Mouse (Mus musculus): ENCODE measurements around the gene Sel1l. TPM values are rescaled to one million over a fixed set of nuclear protein-coding genes. Genes with fewer than 3 reads are reported as not detected.

The Sel1l gene
- polyA plus RNA-seq, 1 experiment from 2014 or later, result 79.9 TPM

GRCm38 (mm10) chr12:91846038-91846437 is 2.9 kb downstream of the Sel1l start:
- no peak for ATAC-seq (ENCODE audit: insufficient number of reproducible peaks, insufficient read depth, low FRiP score, low TSS enrichment, low read depth)
- H3K4me1 ChIP-seq (replicated peaks), result peaks cover 13% of the 10 kb centered on the region
- H3K4me3 ChIP-seq (replicated peaks), result no peak overlapping the region
- H3K27ac ChIP-seq, result no peak overlapping the region
- no peak overlapping the region for H3K4me2 ChIP-seq
- WGBS, result 91% methylated on average over 6 of the region's 6 CpGs
- no peaks in the 10 kb centered on the region for H3K27me3 ChIP-seq
- no peaks in the 10 kb centered on the region for H3K9me3 ChIP-seq
- H3K36me3 ChIP-seq, result peaks cover 20% of the 10 kb centered on the region
- no peak overlapping the region for H3K9ac ChIP-seq (replicated peaks)

- Histone ChIP-seq H3K4me2 (no peak overlapping the region), H3K9ac (replicated peaks) (no peak overlapping the region), H3K36me3 (peaks cover 26% of the 10 kb centered on the region), H3K4me3 (replicated peaks) (no peak overlapping the region), H3K27ac (no peak overlapping the region), H3K4me1 (replicated peaks) (peaks cover 13% of the 10 kb centered on the region), H3K9me3 (no peaks in the 10 kb centered on the region), H3K27me3 (no peaks in the 10 kb centered on the region)
- ATAC-seq (ENCODE audit: insufficient number of reproducible peaks, insufficient read depth, low FRiP score, low TSS enrichment, low read depth), result no peak
- 93% methylated on average over 9 of the region's 9 CpGs for WGBS
Observed at GRCm38 (mm10) chr12:91845393-91845792, 3.6 kb downstream of the Sel1l start.

GRCm38 (mm10) chr12:91844542-91844941 is 4.4 kb downstream of the Sel1l start:
- no peaks in the 10 kb centered on the region for H3K9me3 ChIP-seq
- no peak overlapping the region for H3K27ac ChIP-seq
- H3K4me3 ChIP-seq (replicated peaks), result no peak overlapping the region
- peaks cover 13% of the 10 kb centered on the region for H3K4me1 ChIP-seq (replicated peaks)
- ATAC-seq (ENCODE audit: insufficient number of reproducible peaks, insufficient read depth, low FRiP score, low TSS enrichment, low read depth), result no peak
- H3K27me3 ChIP-seq, result no peaks in the 10 kb centered on the region
- no peak overlapping the region for H3K9ac ChIP-seq (replicated peaks)
- no peak overlapping the region for H3K4me2 ChIP-seq
- 80% methylated on average over 4 of the region's 4 CpGs for WGBS
- peaks cover 33% of the 10 kb centered on the region for H3K36me3 ChIP-seq

GRCm38 (mm10) chr12:91843888-91844287 is 5.1 kb downstream of the Sel1l start:
- WGBS, result 92% methylated on average over 13 of the region's 13 CpGs
- H3K4me2 ChIP-seq, result no peak overlapping the region
- H3K27me3 ChIP-seq, result no peaks in the 10 kb centered on the region

GRCm38 (mm10) chr12:91841714-91842113 is 7.2 kb downstream of the Sel1l start:
- no peak overlapping the region for H3K4me2 ChIP-seq
- H3K4me3 ChIP-seq (replicated peaks), result no peak overlapping the region
- no peaks in the 10 kb centered on the region for H3K27me3 ChIP-seq
- H3K9me3 ChIP-seq, result no peaks in the 10 kb centered on the region
- no peaks in the 10 kb centered on the region for H3K4me1 ChIP-seq (replicated peaks)
- no peak overlapping the region for H3K9ac ChIP-seq (replicated peaks)
- WGBS, result 90% methylated on average over 6 of the region's 6 CpGs
- H3K27ac ChIP-seq, result no peak overlapping the region
- no peak for ATAC-seq (ENCODE audit: insufficient number of reproducible peaks, insufficient read depth, low FRiP score, low TSS enrichment, low read depth)
- H3K36me3 ChIP-seq, result peaks cover 61% of the 10 kb centered on the region

More at GRCm38 (mm10) chr12:91843888-91844287, 5.1 kb downstream of the Sel1l start:
- peaks cover 13% of the 10 kb centered on the region for H3K4me1 ChIP-seq (replicated peaks)
- no peak overlapping the region for H3K9ac ChIP-seq (replicated peaks)
- no peak for ATAC-seq (ENCODE audit: insufficient number of reproducible peaks, insufficient read depth, low FRiP score, low TSS enrichment, low read depth)
- no peaks in the 10 kb centered on the region for H3K9me3 ChIP-seq
- peaks cover 39% of the 10 kb centered on the region for H3K36me3 ChIP-seq
- H3K4me3 ChIP-seq (replicated peaks), result no peak overlapping the region
- no peak overlapping the region for H3K27ac ChIP-seq

GRCm38 (mm10) chr12:91838261-91838660 is 10.7 kb downstream of the Sel1l start:
- no peak overlapping the region for H3K4me2 ChIP-seq
- WGBS, result 74% methylated on average over 7 of the region's 7 CpGs
- no peak overlapping the region for H3K4me3 ChIP-seq (replicated peaks)
- H3K9me3 ChIP-seq, result no peaks in the 10 kb centered on the region
- H3K27me3 ChIP-seq, result no peaks in the 10 kb centered on the region
- H3K4me1 ChIP-seq (replicated peaks), result no peaks in the 10 kb centered on the region
- H3K9ac ChIP-seq (replicated peaks), result no peak overlapping the region
- no peak overlapping the region for H3K27ac ChIP-seq
- H3K36me3 ChIP-seq, result peaks cover 89% of the 10 kb centered on the region
- no peak for ATAC-seq (ENCODE audit: insufficient number of reproducible peaks, insufficient read depth, low FRiP score, low TSS enrichment, low read depth)

GRCm38 (mm10) chr12:91837401-91838065 is 11.4 kb downstream of the Sel1l start:
- no peaks in the 10 kb centered on the region for H3K9me3 ChIP-seq
- no peak overlapping the region for H3K4me3 ChIP-seq (replicated peaks)
- H3K36me3 ChIP-seq, result peaks cover 95% of the 10 kb centered on the region
- no peak for ATAC-seq (ENCODE audit: insufficient number of reproducible peaks, insufficient read depth, low FRiP score, low TSS enrichment, low read depth)
- H3K27me3 ChIP-seq, result no peaks in the 10 kb centered on the region
- H3K9ac ChIP-seq (replicated peaks), result no peak overlapping the region
- 90% methylated on average over 7 of the region's 7 CpGs for WGBS
- H3K27ac ChIP-seq, result no peak overlapping the region
- no peak overlapping the region for H3K4me2 ChIP-seq
- no peaks in the 10 kb centered on the region for H3K4me1 ChIP-seq (replicated peaks)

GRCm38 (mm10) chr12:91833939-91834333 is 15.0 kb downstream of the Sel1l start:
- Histone ChIP-seq H3K27ac (no peak overlapping the region), H3K9me3 (no peaks in the 10 kb centered on the region), H3K4me1 (replicated peaks) (no peaks in the 10 kb centered on the region), H3K27me3 (no peaks in the 10 kb centered on the region), H3K36me3 (peaks cover 88% of the 10 kb centered on the region), H3K9ac (replicated peaks) (no peak overlapping the region), H3K4me2 (no peak overlapping the region), H3K4me3 (replicated peaks) (no peak overlapping the region)
- 65% methylated on average over 5 of the region's 5 CpGs for WGBS
- no peak for ATAC-seq (ENCODE audit: insufficient number of reproducible peaks, insufficient read depth, low FRiP score, low TSS enrichment, low read depth)

GRCm38 (mm10) chr12:91833237-91833938 is 15.6 kb downstream of the Sel1l start:
- WGBS, result 93% methylated on average over 3 of the region's 3 CpGs
- Histone ChIP-seq H3K9me3 (no peaks in the 10 kb centered on the region), H3K4me2 (no peak overlapping the region), H3K36me3 (peaks cover 87% of the 10 kb centered on the region), H3K27me3 (no peaks in the 10 kb centered on the region), H3K4me3 (replicated peaks) (no peak overlapping the region), H3K27ac (no peak overlapping the region), H3K4me1 (replicated peaks) (no peaks in the 10 kb centered on the region), H3K9ac (replicated peaks) (no peak overlapping the region)
- ATAC-seq (ENCODE audit: insufficient number of reproducible peaks, insufficient read depth, low FRiP score, low TSS enrichment, low read depth), result no peak

GRCm38 (mm10) chr12:91831410-91831809 is 17.5 kb downstream of the Sel1l start:
- ATAC-seq (ENCODE audit: insufficient number of reproducible peaks, insufficient read depth, low FRiP score, low TSS enrichment, low read depth), result no peak
- H3K4me2 ChIP-seq, result no peak overlapping the region
- H3K4me3 ChIP-seq (replicated peaks), result no peak overlapping the region
- H3K27me3 ChIP-seq, result no peaks in the 10 kb centered on the region
- H3K36me3 ChIP-seq, result peaks cover 84% of the 10 kb centered on the region
- WGBS, result 94% methylated on average over 7 of the region's 7 CpGs
- H3K4me1 ChIP-seq (replicated peaks), result no peaks in the 10 kb centered on the region
- no peak overlapping the region for H3K27ac ChIP-seq
- no peaks in the 10 kb centered on the region for H3K9me3 ChIP-seq
- H3K9ac ChIP-seq (replicated peaks), result no peak overlapping the region

- H3K9me3 ChIP-seq, result no peaks in the 10 kb centered on the region
- no peak overlapping the region for H3K9ac ChIP-seq (replicated peaks)
- no peaks in the 10 kb centered on the region for H3K4me1 ChIP-seq (replicated peaks)
- H3K4me3 ChIP-seq (replicated peaks), result no peak overlapping the region
- H3K36me3 ChIP-seq, result peaks cover 75% of the 10 kb centered on the region
- H3K27me3 ChIP-seq, result no peaks in the 10 kb centered on the region
- no peak overlapping the region for H3K27ac ChIP-seq
- ATAC-seq (ENCODE audit: insufficient number of reproducible peaks, insufficient read depth, low FRiP score, low TSS enrichment, low read depth), result no peak
- no peak overlapping the region for H3K4me2 ChIP-seq
- WGBS, result 88% methylated on average over 12 of the region's 12 CpGs
Observed at GRCm38 (mm10) chr12:91820461-91820860, 28.5 kb downstream of the Sel1l start.
